Mouse (Mus musculus): ENCODE measurements around the gene Ctse.

Ctse gene

DNA sequence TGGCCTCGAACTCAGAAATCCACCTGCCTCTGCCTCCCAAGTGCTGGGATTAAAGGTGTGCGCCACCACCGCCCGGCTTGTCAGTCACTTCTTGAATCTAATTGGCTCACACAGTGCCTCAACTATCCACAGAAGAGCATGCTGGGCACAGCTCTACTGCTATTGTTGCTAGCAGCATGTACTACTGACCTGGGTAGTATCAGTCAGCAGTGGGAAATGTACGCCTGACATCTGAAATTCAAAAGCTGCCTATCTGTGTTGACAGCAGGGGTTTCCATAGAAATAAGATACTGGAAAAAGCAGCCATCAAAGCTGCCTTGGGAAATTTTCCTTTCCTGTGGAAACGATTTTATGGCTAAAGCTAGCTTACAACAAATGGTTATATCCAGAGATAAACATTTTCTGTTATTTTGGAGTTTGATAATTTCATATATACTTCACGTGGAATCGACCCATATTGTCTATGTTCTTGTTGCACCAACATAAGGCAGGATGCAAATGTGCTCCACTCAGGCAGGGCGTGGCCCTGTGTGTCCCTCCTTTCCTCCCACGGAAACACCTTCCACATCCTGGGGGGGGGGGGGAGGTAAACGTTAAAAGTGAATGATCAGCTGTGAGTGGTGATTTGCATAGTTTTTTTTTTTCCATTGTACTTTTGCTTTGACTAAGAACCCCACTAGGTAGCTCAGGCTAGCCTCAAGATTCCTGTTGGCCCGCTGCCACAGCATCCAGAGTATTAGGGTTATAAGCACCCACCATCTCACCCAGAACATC, 14.8 kb downstream of the Ctse start:
- DNase-seq (ENCODE audit: low read depth, low spot score): peak; percentile 42

DNA sequence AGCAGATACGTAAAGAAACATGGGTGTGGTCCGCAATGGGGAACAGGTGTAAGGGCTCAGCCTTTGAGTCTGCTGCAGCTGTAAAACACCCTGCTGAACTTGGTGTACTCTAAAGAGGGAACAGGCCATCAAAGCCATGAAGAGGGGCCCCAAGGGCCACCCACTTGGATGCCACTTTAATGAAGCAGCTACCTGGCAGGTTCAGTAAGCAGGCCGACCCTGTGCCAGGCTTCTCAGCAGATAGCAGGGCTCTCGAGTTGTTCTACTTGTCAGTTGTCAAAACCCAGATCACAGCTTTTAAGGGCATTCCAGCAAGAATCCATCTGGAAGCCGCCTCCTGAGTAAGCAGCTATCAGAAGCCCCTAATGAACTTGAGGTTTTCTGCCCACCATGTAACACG, 17.5 kb downstream of the Ctse start:
- no peak for DNase-seq (ENCODE audit: low read depth, low spot score)

DNA sequence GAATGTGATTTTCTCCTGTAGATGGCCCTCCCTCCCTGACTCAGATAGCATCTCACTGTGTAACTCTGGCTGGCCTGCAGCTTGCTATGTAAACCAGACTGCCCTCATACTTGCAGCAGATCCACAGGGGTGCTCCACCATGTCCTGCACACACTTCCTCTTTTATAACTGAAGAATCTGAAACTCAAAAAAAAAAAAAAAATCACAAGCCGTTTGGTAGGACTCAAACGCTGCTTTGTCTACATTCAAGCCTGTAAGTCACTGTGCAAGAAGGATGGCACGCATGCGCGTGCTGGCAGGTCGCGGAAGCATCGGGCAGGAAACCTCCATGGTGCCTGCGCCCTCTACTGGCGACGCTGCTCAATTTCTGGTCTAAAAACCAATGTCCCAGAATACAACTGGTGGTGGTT, 19.8 kb downstream of the Ctse start:
- DNase-seq (ENCODE audit: low read depth, low spot score): peak; percentile 97

DNA sequence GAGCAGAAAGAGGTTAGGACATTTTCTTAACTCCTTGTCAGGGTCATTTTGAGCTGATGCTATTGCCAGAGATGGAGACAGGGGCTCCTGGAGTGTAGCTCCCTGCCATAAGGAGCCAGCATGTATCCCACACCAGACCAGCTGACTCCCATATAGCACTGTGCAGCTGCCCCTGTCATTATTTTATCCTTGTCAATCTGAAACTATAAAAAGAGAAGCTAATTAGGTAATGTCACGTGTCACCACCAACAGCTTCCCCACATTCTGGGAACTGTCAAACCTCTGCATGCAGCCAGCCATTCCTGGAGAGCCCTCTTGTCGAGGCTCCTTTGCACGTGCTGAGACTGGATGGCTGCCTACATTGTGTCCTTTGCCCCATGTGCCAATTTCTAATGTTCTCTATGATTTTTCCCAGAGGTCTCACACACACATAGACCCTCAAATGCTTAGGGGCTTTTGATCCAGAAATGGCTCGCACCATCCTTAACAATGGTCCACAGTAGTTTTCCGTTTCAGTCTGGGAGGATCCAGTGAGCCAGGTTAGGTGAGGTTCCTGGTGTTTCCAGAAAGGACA, 21.5 kb downstream of the Ctse start:
- no peak for DNase-seq (ENCODE audit: low read depth, low spot score)

DNA sequence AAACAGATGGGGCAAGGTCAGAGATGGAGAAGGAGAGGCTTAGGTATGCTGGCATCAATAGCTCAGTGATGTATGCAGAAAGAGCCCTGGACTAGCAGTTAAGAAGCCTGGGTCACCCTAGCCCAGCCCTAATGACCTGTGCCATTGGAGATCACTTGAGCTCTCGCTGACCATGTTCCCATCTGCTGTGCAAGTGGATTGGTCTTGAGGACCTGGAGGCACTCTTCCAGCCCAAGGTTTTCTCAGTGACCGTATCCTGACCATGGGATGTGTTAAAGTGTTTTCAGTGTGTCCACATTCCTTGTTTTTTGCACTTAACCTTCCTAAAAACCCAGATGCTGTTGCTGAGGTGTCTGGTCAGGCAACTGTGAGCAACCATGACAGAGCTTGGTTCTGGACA, 22.2 kb downstream of the Ctse start:
- no peak for DNase-seq (ENCODE audit: low read depth, low spot score)

DNA sequence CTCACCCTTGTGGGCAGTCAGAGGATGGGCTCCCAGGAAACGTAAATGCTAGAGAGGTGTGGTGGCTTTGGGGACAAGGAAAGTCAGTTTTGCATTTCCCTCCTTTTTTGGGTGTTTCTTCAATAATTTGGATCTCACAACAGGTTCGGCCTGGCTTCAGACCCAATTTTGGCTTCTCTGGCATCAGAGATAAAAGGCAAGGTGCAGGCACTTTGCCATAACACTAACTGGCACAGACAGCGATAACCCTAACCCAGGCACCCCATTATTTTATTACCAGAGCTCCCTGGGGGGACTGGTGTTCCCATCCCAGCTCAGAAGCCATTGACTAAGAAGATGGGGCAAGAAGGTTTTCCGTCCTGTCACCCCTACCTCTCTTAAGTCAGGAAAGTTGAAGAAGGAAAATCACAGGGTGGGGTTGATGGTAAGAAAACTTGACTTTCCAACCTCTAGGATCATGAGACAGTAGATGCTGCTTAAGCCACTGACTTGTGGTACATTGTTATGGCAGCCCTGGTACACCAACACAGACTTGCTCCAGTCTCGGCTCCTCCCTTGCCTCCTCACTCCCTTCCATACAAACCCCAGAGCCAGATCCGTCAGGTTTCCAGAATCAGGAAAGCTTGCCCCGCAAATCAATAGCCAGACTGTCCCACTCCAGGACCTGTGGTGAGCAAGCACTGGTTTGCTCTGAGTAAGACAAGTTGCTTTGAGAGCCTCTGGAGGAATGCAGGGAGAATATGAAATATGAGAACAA, 22.8 kb downstream of the Ctse start:
- no peak for DNase-seq (ENCODE audit: low read depth, low spot score)

DNA sequence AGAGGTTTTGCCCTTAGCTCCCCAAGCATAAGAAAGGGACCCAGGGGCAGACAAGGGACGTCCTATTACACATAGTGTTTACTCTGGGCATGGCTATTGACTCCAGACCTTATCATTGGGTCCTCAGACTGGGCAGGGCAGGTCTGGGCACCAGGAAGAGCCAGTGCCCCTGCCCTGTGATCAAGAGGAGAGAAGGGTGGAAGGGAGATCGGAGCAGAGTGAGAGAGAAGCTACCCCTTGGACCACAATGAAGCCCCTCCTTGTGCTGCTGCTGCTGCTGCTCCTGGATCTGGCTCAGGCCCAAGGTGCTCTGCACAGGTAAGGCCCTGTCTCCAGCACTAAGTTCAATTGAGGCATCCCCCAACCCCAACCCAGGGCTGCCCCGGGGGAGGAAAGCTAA, 23.6 kb downstream of the Ctse start:
- DNase-seq (ENCODE audit: low read depth, low spot score): no peak

DNA sequence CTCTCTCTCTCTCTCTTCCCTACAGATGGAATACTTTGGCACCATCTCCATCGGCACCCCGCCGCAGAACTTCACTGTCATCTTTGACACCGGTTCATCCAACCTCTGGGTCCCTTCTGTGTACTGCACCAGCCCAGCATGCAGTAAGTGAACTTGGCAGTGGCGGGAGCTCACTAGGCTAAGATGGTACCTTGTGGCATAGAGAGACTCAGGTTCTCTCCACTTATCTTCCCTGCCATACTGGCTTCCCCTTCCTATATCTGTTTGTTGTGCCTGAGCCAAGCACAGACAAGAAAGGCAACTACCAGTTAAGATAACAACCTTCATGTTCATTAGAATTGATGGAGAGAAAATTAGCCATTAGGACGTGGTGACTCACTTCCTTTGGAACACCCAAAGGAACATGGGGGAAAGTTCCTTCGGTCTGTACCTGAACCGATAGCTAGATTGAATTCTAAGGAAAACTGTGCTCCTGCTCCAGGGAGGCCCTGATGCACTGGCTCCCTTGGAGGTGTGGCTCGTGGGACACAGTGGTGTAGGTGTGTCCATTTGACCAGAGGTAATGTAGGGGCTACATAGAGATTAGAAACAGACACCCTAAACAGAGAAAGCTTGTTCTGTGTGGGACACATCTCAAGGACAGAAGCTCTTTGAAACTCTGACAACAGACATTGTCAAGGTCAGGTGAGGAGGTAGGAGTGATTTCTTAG, 25.3 kb downstream of the Ctse start:
- no peak for DNase-seq (ENCODE audit: low read depth, low spot score)

DNA sequence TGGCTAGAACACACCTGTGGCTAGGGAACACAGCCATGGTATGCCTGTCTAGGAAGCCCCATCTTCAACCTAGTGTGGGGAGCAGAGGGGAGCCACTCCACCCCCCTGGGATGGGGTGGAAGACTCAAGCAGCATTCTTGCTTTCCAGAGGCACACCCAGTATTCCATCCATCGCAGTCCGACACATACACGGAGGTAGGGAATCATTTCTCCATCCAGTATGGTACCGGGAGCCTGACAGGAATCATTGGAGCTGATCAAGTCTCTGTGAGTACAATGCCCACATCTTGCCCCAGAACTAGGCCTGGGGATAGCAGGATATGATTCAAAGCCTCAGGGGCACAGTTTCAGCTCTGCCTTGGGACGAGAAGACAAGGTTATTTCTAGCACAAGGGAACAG, 26.0 kb downstream of the Ctse start:
- no peak for DNase-seq (ENCODE audit: low read depth, low spot score)

DNA sequence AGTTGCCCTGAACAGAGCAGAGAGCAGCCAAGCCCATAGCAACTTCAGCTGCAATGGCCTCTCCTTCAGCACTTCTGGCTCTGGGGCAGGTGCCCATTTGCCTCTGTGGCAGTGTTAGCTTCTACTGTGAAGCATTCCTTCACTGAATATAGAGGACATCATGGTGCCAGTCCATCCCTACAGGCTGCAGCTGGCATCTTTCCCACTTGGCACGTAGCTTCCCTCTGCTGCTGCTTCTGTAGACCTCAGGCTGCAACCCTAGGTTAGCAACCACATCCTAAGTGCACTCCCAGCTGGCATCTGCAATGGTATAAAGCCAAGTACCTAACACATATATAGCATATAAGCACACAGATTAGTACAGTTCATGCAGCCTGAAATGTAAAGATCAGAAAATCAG, 27.8 kb downstream of the Ctse start:
- DNase-seq (ENCODE audit: low read depth, low spot score): no peak

DNA sequence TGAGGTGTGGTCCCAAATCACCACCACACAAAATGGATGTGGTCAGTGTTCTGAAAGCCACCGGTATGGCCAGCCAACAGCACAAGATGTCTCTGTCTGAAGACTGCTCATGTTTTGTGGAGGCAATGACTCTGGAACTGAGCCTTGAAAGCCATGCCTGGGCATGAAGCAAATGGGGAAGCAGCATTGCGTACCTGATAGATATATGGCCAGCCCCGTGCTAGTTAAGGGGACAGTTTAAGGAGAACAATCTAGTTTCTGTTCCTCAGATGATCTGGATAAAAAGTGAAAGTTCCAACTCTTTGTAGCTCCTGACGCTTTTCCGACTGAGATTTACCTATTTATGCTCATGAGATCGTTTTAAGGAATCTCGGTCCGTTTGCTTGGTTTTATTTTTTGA, 33.0 kb downstream of the Ctse start:
- no peak for DNase-seq (ENCODE audit: low read depth, low spot score)

DNA sequence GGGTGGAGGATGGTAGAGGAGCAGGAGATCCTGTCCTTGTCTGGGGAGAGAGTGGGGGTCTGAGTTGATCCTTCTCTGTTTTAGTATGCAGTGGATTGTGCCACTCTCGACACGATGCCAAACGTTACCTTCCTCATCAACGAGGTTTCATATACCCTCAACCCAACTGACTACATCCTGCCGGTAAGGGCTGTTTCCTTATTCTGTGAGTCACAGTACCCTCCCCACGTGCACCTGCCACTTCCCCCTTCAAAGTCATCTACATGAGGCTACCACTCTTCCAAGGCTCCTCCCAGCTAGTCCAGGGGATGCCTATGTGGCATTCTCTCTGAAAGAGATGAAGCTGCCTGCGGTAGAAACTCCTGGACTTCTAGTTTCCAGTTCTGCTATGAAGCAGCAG, 34.3 kb downstream of the Ctse start:
- no peak for DNase-seq (ENCODE audit: low read depth, low spot score)

DNA sequence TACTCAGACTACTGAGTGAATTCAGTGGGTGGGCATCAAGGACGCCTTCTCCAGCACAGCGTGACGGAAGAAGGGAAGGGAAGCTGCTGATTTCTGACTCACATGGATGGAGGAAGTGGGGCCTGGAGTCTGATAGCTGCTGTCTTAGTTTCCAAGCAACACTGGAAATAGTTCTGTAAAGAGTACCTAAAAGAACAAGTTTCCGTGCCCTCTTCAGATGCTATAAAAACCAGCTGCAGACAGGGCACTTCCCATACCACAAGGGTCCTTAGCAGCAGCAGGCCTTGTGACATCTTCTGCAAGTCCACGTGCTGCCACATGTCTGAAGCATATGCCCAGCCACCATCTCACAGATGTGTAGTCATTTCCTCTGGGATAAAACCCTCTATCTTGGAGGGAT, 41.5 kb downstream of the Ctse start:
- no peak for DNase-seq (ENCODE audit: low read depth, low spot score)

DNA sequence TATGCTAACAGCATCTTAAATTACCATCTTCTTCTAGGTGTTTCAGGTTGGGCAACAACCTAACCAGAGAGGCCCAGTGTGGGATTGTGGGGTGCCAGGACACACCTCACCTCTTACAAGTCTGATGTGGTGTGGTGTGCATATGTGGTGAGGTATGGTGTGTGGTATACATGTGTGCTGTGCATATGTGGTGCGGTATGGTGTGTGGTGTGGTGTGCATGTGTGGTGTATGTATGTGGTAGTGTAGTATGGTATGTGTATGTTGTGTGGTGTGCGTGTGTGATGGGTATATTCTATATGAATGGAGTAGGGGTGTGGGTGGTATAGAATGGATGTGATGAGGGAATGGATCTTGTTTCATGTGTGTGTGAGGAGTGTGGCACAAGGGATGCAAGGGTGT, 49.6 kb downstream of the Ctse start:
- DNase-seq (ENCODE audit: low read depth, low spot score): no peak

DNA sequence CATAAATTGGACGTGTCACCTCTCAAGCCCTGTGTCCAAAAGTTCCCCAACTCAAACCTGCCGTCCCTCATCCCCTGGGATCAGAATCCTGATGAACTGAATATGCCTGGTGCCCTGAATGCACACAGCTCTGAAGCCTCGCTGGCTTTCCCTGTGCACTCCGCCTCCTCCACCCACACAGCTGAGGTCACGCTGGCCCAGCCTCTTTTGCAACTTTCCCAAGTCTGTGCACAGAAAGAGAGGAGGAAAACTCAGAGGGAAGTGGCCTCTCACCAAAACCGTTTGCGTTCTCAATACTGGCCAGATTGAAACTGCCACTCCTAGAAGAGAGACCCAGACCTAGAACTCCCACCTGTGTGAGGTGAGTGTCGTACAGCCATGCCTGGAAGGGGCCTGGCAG, 50.4 kb downstream of the Ctse start, which contains the start of gene Rab7b:
TSS of gene Rab7b (plus strand) at position 221 of the 400 bp plus-strand sequence.
- DNase-seq (ENCODE audit: low read depth, low spot score): no peak

DNA sequence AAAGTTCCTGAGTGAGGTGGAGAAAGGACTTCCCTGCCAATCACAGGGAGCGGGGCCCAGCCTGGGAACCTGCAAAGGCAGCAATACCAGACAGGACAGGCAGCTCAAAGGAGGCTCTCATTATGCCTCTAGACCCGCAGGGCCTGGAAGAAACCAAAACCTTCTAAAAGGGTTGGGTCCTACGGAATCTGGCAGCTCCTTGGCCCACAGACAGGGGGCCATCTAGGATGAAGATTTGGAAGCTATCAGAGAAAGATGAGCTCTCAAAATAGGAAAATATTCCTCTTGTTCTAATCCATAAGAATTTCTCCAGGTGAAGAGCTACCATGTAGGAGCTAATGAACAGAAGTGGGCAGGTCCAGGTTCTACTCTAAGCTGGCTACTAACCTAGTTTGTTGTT, 50.9 kb downstream of the Ctse start:
- DNase-seq (ENCODE audit: low read depth, low spot score): no peak

DNA sequence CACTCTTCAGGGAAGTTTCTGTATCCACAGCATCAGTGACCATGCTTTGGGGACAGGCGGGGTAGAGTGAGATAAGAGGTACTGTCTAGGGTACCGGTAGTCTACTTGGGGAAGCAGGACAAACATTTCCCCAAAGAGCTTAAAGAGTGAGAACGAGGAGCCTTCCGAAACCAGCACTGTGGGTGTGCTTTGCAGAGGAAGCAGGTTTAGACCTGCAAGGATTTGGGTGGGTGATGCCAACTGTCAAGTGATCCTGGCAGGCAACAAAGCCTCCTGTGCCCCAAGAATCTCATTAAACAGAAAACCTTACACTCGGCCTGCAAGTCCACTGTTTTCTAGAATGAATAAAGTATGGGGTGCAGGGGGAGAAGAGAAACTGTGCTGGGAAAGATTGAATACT, 51.8 kb downstream of the Ctse start:
- DNase-seq (ENCODE audit: low read depth, low spot score): no peak

DNA sequence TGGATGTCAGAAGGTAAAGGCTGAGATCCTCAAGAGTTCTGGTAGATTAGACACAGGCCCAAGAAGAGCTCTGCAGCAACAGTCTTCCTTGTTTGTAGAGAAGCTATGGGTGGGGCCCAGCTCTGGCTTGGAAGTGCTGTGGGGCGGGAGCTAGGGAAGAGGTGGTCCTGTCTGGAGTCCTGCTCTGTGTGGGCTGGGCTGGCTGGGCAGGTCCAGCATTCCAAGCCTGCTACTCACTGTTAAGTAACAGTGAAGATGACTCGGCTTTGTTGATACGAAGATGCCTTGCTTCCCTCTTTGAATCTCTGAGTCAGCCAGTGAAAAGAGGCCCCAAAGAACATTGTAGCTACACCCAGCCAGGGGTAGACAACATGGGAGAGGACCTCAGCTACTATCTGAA, 52.3 kb downstream of the Ctse start:
- DNase-seq (ENCODE audit: low read depth, low spot score): no peak

DNA sequence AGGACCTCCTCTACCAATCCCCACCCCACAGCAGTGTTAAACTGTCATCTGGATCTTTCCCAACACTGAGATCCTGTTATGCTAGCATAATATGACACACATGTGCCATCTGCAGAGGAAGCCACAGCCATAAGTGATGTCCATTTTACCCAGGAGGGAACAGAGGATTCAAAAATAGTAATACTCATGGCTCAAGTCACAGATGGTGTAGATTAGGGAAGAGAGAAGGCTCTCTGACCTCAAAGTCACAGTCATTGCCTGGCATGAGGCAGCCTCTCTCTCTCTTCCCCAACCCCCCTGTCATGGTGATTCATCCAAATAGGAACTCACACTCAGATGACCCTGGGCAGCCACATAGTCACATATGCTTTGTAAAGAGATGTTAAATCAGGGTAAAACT, 53.2 kb downstream of the Ctse start:
- no peak for DNase-seq (ENCODE audit: low read depth, low spot score)

DNA sequence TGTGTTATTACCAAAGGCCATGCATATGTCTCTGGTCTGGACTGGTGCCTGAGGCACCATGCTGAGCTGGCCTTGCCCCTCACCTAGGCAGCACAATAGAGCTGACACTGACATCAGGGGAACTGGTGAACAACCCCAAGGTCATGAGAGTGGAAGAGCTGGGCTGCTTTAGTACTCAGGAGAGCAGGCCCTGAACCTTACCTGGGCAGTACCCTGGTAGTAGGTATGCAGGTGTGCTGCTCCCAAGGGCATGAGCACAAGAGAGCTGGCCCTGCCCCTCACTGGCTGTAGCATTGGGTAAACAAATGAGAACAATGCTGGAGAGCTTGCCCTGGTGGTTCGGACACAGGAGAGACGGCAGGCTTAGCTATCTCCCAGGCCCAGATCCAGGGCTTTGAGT, 57.2 kb downstream of the Ctse start:
- DNase-seq (ENCODE audit: low read depth, low spot score): no peak

DNA sequence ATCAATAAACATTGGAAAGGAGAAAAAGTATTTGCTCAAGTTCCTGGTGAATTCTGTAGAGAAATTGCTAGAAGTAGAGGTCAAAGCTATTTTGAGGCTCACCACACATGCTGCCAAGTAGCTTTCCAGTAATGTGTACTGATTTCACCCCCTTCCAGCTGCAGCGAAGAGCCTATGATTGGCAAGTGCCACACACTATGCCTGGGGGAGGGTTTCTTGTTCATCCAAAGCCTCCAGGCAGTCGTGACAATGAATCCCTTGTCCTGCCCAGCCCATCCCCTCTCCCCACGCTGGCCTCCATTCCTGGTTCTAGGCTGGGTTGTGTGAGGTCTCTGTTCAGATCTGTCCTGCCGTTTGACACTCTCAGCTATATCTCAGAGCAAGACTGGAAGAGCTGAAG, 58.2 kb downstream of the Ctse start:
- no peak for DNase-seq (ENCODE audit: low read depth, low spot score)

DNA sequence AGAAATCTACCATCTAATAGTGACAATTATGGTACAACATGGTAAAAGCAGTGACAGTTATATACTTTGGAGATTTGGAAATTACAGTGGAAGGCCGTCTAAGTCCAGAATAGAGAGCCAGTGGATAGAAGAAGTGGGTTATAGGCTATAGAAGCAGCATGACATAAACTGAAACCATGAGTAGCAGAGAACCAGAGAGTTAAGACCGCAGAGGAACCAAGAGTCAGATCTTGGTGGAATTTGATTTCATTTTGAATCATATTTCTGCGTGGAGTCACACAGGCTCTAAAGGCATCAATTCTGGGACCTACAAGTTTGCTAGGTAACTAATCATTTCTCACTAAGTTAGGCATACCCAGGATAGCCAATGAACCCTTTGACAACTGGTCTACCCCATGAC, 60.7 kb downstream of the Ctse start:
- DNase-seq (ENCODE audit: low read depth, low spot score): no peak

Data from ES-CJ7 (cell line).